Mouse (Mus musculus) mouse embryonic stem cell (cell line): ENCODE measurements around the gene Krtap2-4.
"Not testable (repeated sequence)": the region's sequence is repeated elsewhere in the genome, so short reads cannot be mapped to it uniquely, and the experiment has no call there.

Experiments used
- in situ Hi-C, 2 experiments: fragments of 300-500 bp; cut with MboI; formaldehyde crosslinking; loops; 1 replicate in 1 of 2; 3 replicates in 1 of 2; pipeline ENCODE4 v1.14.3; 2019 to 2020; ENCODE audit warnings: low sequenced_read_pairs in 2 of 2, low pct_unique_long_range_greater_than_20kb in 1 of 2, mixed read lengths in 1 of 2; ENCODE audit not compliant: unreplicated experiment in 1 of 2

Krtap2-4 gene

GRCm38 (mm10) chr11:99597742-99598141 is 16.9 kb downstream of the Krtap2-4 start, which contains the start of gene Krtap9-3:
TSS of gene Krtap9-3 (minus strand) at chr11:99598105.
- in situ Hi-C loops: not testable (repeated sequence)

- in situ Hi-C loops: no loop called here
Measured at GRCm38 (mm10) chr11:99590981-99591380, 23.7 kb downstream of the Krtap2-4 start, which contains the start of gene Krtap1-3. TSS of gene Krtap1-3 (minus strand) at chr11:99591339.

GRCm38 (mm10) chr11:99585096-99585495 is 29.6 kb downstream of the Krtap2-4 start:
- in situ Hi-C loops: no loop called here

GRCm38 (mm10) chr11:99583245-99583704 is 31.4 kb downstream of the Krtap2-4 start, which contains the start of gene Krtap1-4:
TSS of gene Krtap1-4 (minus strand) at chr11:99583654.
- in situ Hi-C loops: no loop called here

- in situ Hi-C loops: no loop called here
Measured at GRCm38 (mm10) chr11:99581564-99581963, 33.1 kb downstream of the Krtap2-4 start.

GRCm38 (mm10) chr11:99581051-99581450 is 33.6 kb downstream of the Krtap2-4 start:
- in situ Hi-C loops: no loop called here

- in situ Hi-C loops: no loop called here
Measured at GRCm38 (mm10) chr11:99580636-99581035, 34.0 kb downstream of the Krtap2-4 start, which contains the start of gene Krtap1-5. TSS of gene Krtap1-5 (minus strand) at chr11:99581016.

- in situ Hi-C loops: no loop called here
Measured at GRCm38 (mm10) chr11:99574106-99574505, 40.5 kb downstream of the Krtap2-4 start.

GRCm38 (mm10) chr11:99573164-99573563 is 41.5 kb downstream of the Krtap2-4 start:
- in situ Hi-C loops: no loop called here

- in situ Hi-C loops: no loop called here
Measured at GRCm38 (mm10) chr11:99566530-99566929, 48.1 kb downstream of the Krtap2-4 start, which contains the start of gene Krtap3-1. TSS of gene Krtap3-1 (minus strand) at chr11:99566630.
